Mouse (Mus musculus) heart, adult 11 months (tissue): ENCODE data around the gene Trp53tg5.

Experiments used
- DNase-seq: peaks from one replicate; pipeline ENCODE4 v3.0.0; 2022

Gene Trp53tg5

GRCm38 (mm10) chr2:164473624-164474023 lies at the start of gene Trp53tg5:
Trp53tg5 (minus strand) TSS chr2:164473724.
- no peak for DNase-seq

GRCm38 (mm10) chr2:164522280-164522679 lies 48.8 kb upstream of the Trp53tg5 start:
- no peak for DNase-seq

- DNase-seq, result no peak
These were observed 48.3 kb upstream of the Trp53tg5 start for GRCm38 (mm10) chr2:164521841-164522240.

GRCm38 (mm10) chr2:164520782-164521181 lies 47.3 kb upstream of the Trp53tg5 start:
- no peak for DNase-seq

GRCm38 (mm10) chr2:164519171-164519526 lies 45.6 kb upstream of the Trp53tg5 start:
- no peak for DNase-seq

GRCm38 (mm10) chr2:164518266-164519170 lies 45.0 kb upstream of the Trp53tg5 start:
- no peak for DNase-seq

- peak; percentile 96 for DNase-seq
These were observed 44.1 kb upstream of the Trp53tg5 start for GRCm38 (mm10) chr2:164517485-164518221.

- no peak for DNase-seq
These were observed 43.1 kb upstream of the Trp53tg5 start for GRCm38 (mm10) chr2:164516592-164516991.

- DNase-seq, result no peak
These were observed 42.4 kb upstream of the Trp53tg5 start for GRCm38 (mm10) chr2:164515897-164516296.

GRCm38 (mm10) chr2:164514916-164515315 lies 41.4 kb upstream of the Trp53tg5 start:
- DNase-seq, result no peak

- DNase-seq, result peak; percentile 99
These were observed 39.9 kb upstream of the Trp53tg5 start for GRCm38 (mm10) chr2:164513389-164513788.

- peak; percentile 94 for DNase-seq
These were observed 38.8 kb upstream of the Trp53tg5 start for GRCm38 (mm10) chr2:164512121-164512909.

GRCm38 (mm10) chr2:164510621-164511190 lies 37.2 kb upstream of the Trp53tg5 start:
- DNase-seq, result no peak

- no peak for DNase-seq
These were observed 34.3 kb upstream of the Trp53tg5 start for GRCm38 (mm10) chr2:164507811-164508210.

- no peak for DNase-seq
These were observed 32.3 kb upstream of the Trp53tg5 start for GRCm38 (mm10) chr2:164505619-164506347.

- DNase-seq, result no peak
These were observed 31.4 kb upstream of the Trp53tg5 start for GRCm38 (mm10) chr2:164504919-164505318.

- DNase-seq, result no peak
These were observed 27.0 kb upstream of the Trp53tg5 start for GRCm38 (mm10) chr2:164500511-164500910.

GRCm38 (mm10) chr2:164499317-164499716 lies 25.8 kb upstream of the Trp53tg5 start:
- DNase-seq, result no peak

GRCm38 (mm10) chr2:164497691-164498268 lies 24.3 kb upstream of the Trp53tg5 start:
- DNase-seq, result no peak

- DNase-seq, result peak; percentile 99
These were observed 23.5 kb upstream of the Trp53tg5 start, which contains the start of gene Pigt for GRCm38 (mm10) chr2:164496847-164497690. Pigt (plus strand) TSS chr2:164497520.

- DNase-seq, result no peak
These were observed 22.8 kb upstream of the Trp53tg5 start for GRCm38 (mm10) chr2:164496331-164496730.
